Mouse (Mus musculus): ENCODE data around the gene Ppp2r1b. TPM values are rescaled to one million over a fixed set of nuclear protein-coding genes. Genes with fewer than 3 reads are reported as not detected.
"Not testable (repeated sequence)": the region's sequence is repeated elsewhere in the genome, so short reads cannot be mapped to it uniquely, and the experiment has no call there.

Ppp2r1b gene
- polyA plus RNA-seq, 1 experiment from 2014 or later: 52.0 TPM

- H3K4me1 ChIP-seq (replicated peaks): no peaks in the 10 kb centered on the region
- no peaks in the 10 kb centered on the region for H3K27me3 ChIP-seq
- H3K36me3 ChIP-seq: peaks cover 73% of the 10 kb centered on the region
- no peak overlapping the region for H3K9ac ChIP-seq
- no peaks in the 10 kb centered on the region for H3K9me3 ChIP-seq
- H3K4me2 ChIP-seq: no peak overlapping the region
- H3K4me3 ChIP-seq: no peak overlapping the region
- no peak for ATAC-seq (ENCODE audit: low read depth)
- WGBS: 92% methylated on average over 6 of the region's 6 CpGs
- H3K27ac ChIP-seq (replicated peaks): no peak overlapping the region
Observed at GRCm38 (mm10) chr9:50818050-50818449, 27.1 kb upstream of the Ppp2r1b start.

GRCm38 (mm10) chr9:50819716-50820115, 25.4 kb upstream of the Ppp2r1b start:
- no peak overlapping the region for H3K4me2 ChIP-seq
- no peaks in the 10 kb centered on the region for H3K27me3 ChIP-seq
- 93% methylated on average over 6 of the region's 6 CpGs for WGBS
- H3K9ac ChIP-seq: no peak overlapping the region
- no peaks in the 10 kb centered on the region for H3K4me1 ChIP-seq (replicated peaks)
- H3K36me3 ChIP-seq: peaks cover 67% of the 10 kb centered on the region
- no peaks in the 10 kb centered on the region for H3K9me3 ChIP-seq
- H3K4me3 ChIP-seq: no peak overlapping the region
- ATAC-seq (ENCODE audit: low read depth): no peak
- no peak overlapping the region for H3K27ac ChIP-seq (replicated peaks)

GRCm38 (mm10) chr9:50821651-50822050, 23.4 kb upstream of the Ppp2r1b start:
- no peak overlapping the region for H3K4me2 ChIP-seq
- H3K27ac ChIP-seq (replicated peaks): no peak overlapping the region

GRCm38 (mm10) chr9:50822216-50822615, 22.9 kb upstream of the Ppp2r1b start:
- H3K27ac ChIP-seq (replicated peaks): no peak overlapping the region
- no peak overlapping the region for H3K9ac ChIP-seq
- H3K27me3 ChIP-seq: no peaks in the 10 kb centered on the region
- H3K36me3 ChIP-seq: peaks cover 61% of the 10 kb centered on the region
- WGBS: 97% methylated on average over 5 of the region's 5 CpGs
- H3K4me3 ChIP-seq: no peak overlapping the region
- no peak overlapping the region for H3K4me2 ChIP-seq
- no peak for ATAC-seq (ENCODE audit: low read depth)
- no peaks in the 10 kb centered on the region for H3K9me3 ChIP-seq
- no peaks in the 10 kb centered on the region for H3K4me1 ChIP-seq (replicated peaks)

More at GRCm38 (mm10) chr9:50821651-50822050, 23.4 kb upstream of the Ppp2r1b start:
- H3K4me1 ChIP-seq (replicated peaks): no peaks in the 10 kb centered on the region
- no peak for ATAC-seq (ENCODE audit: low read depth)
- no peak overlapping the region for H3K4me3 ChIP-seq
- 91% methylated on average over 6 of the region's 6 CpGs for WGBS
- H3K27me3 ChIP-seq: no peaks in the 10 kb centered on the region
- no peaks in the 10 kb centered on the region for H3K9me3 ChIP-seq
- peaks cover 67% of the 10 kb centered on the region for H3K36me3 ChIP-seq
- no peak overlapping the region for H3K9ac ChIP-seq

GRCm38 (mm10) chr9:50823779-50824453, 21.2 kb upstream of the Ppp2r1b start:
- no peak for ATAC-seq (ENCODE audit: low read depth)
- 91% methylated on average over 11 of the region's 11 CpGs for WGBS
- Histone ChIP-seq H3K4me2 (no peak overlapping the region), H3K36me3 (peaks cover 61% of the 10 kb centered on the region), H3K4me3 (no peak overlapping the region), H3K4me1 (replicated peaks) (no peaks in the 10 kb centered on the region), H3K9ac (no peak overlapping the region), H3K9me3 (no peaks in the 10 kb centered on the region), H3K27me3 (no peaks in the 10 kb centered on the region), H3K27ac (replicated peaks) (no peak overlapping the region)

GRCm38 (mm10) chr9:50831514-50831913, 13.6 kb upstream of the Ppp2r1b start:
- H3K36me3 ChIP-seq: peaks cover 28% of the 10 kb centered on the region
- no peaks in the 10 kb centered on the region for H3K4me1 ChIP-seq (replicated peaks)
- no peak overlapping the region for H3K9ac ChIP-seq
- ATAC-seq (ENCODE audit: low read depth): no peak
- no peaks in the 10 kb centered on the region for H3K27me3 ChIP-seq
- H3K27ac ChIP-seq (replicated peaks): no peak overlapping the region
- no peak overlapping the region for H3K4me3 ChIP-seq
- 95% methylated on average over 5 of the region's 5 CpGs for WGBS
- no peak overlapping the region for H3K4me2 ChIP-seq
- no peaks in the 10 kb centered on the region for H3K9me3 ChIP-seq

- H3K27me3 ChIP-seq: no peaks in the 10 kb centered on the region
- no peak overlapping the region for H3K9ac ChIP-seq
- peaks cover 28% of the 10 kb centered on the region for H3K36me3 ChIP-seq
- 97% methylated on average over 4 of the region's 4 CpGs for WGBS
- no peak for ATAC-seq (ENCODE audit: low read depth)
- H3K27ac ChIP-seq (replicated peaks): no peak overlapping the region
- no peaks in the 10 kb centered on the region for H3K4me1 ChIP-seq (replicated peaks)
- H3K9me3 ChIP-seq: no peaks in the 10 kb centered on the region
- no peak overlapping the region for H3K4me3 ChIP-seq
- no peak overlapping the region for H3K4me2 ChIP-seq
Observed at GRCm38 (mm10) chr9:50832162-50832561, 12.9 kb upstream of the Ppp2r1b start.

- H3K4me3 ChIP-seq; ATAC-seq (ENCODE audit: low read depth); H3K4me2 ChIP-seq; H3K27ac ChIP-seq (replicated peaks); H3K9me3 ChIP-seq; H3K9ac ChIP-seq; H3K4me1 ChIP-seq (replicated peaks); H3K27me3 ChIP-seq: not testable (repeated sequence)
- H3K36me3 ChIP-seq: peaks cover 29% of the 10 kb centered on the region
- WGBS: 93% methylated on average over 2 of the region's 2 CpGs
Observed at GRCm38 (mm10) chr9:50832582-50832981, 12.5 kb upstream of the Ppp2r1b start.

- Histone ChIP-seq H3K4me2 (no peak overlapping the region), H3K4me1 (replicated peaks) (no peaks in the 10 kb centered on the region), H3K9ac (no peak overlapping the region), H3K27ac (replicated peaks) (no peak overlapping the region), H3K9me3 (no peaks in the 10 kb centered on the region), H3K36me3 (peaks cover 22% of the 10 kb centered on the region), H3K27me3 (no peaks in the 10 kb centered on the region), H3K4me3 (no peak overlapping the region)
- WGBS: 89% methylated on average over 8 of the region's 8 CpGs
- ATAC-seq (ENCODE audit: low read depth): no peak
Observed at GRCm38 (mm10) chr9:50833786-50834185, 11.3 kb upstream of the Ppp2r1b start.

- Histone ChIP-seq H3K27ac (replicated peaks) (no peak overlapping the region), H3K27me3 (no peaks in the 10 kb centered on the region), H3K9me3 (no peaks in the 10 kb centered on the region), H3K4me3 (no peak overlapping the region), H3K4me1 (replicated peaks) (no peaks in the 10 kb centered on the region), H3K4me2 (no peak overlapping the region), H3K36me3 (peaks cover 18% of the 10 kb centered on the region), H3K9ac (no peak overlapping the region)
- no peak for ATAC-seq (ENCODE audit: low read depth)
- 89% methylated on average over 10 of the region's 10 CpGs for WGBS
Observed at GRCm38 (mm10) chr9:50835068-50835705, 9.9 kb upstream of the Ppp2r1b start.

GRCm38 (mm10) chr9:50836097-50836496, 9.0 kb upstream of the Ppp2r1b start:
- H3K4me3 ChIP-seq: no peak overlapping the region
- no peaks in the 10 kb centered on the region for H3K9me3 ChIP-seq
- ATAC-seq (ENCODE audit: low read depth): no peak
- H3K27me3 ChIP-seq: no peaks in the 10 kb centered on the region
- H3K9ac ChIP-seq: no peak overlapping the region
- H3K27ac ChIP-seq (replicated peaks): no peak overlapping the region
- H3K4me1 ChIP-seq (replicated peaks): no peaks in the 10 kb centered on the region
- H3K4me2 ChIP-seq: no peak overlapping the region
- H3K36me3 ChIP-seq: peaks cover 18% of the 10 kb centered on the region
- 84% methylated on average over 4 of the region's 4 CpGs for WGBS

- Histone ChIP-seq H3K27ac (replicated peaks) (no peak overlapping the region), H3K36me3 (peaks cover 29% of the 10 kb centered on the region), H3K9ac (no peak overlapping the region), H3K4me2 (no peak overlapping the region), H3K4me1 (replicated peaks) (no peaks in the 10 kb centered on the region), H3K9me3 (no peaks in the 10 kb centered on the region), H3K4me3 (no peak overlapping the region), H3K27me3 (no peaks in the 10 kb centered on the region)
- no peak for ATAC-seq (ENCODE audit: low read depth)
- WGBS: 87% methylated on average over 13 of the region's 13 CpGs
Observed at GRCm38 (mm10) chr9:50841079-50841789, 3.9 kb upstream of the Ppp2r1b start.

All from neural tube, embryonic 13.5 days (tissue).